ENCODE assay signal across 21 mouse cellular contexts in genomic region chr17:42430380-42430779, GRCm38 (mm10).
"Had no signal": no experiment of that assay in that cellular context is flagged by ENCODE, and none has a peak within 500 bp of the region (broad histone marks: within the 10 kb centered on the region; RNA-seq: fewer than 3 reads in every experiment).

No protein-coding gene starts in this region.

- ATAC-seq: forebrain, embryonic 13.5 days; forebrain, embryonic 14.5 days; forebrain, embryonic 15.5 days; forebrain, embryonic 16.5 days; forebrain, postnatal 0 days had no signal

- DNase-seq: cerebellum, adult 8-10 months; cerebellum, adult 9-10 months; cerebellum, adult 9-11 months; cerebellum, postnatal 10 days; cerebellum, postnatal 14 days; cerebellum, postnatal 25 days; cerebellum, postnatal 36 days; embryo, embryonic 11 days; forebrain, postnatal 0 days; gastrocnemius, adult 2 months; gastrocnemius, postnatal 10 days; gastrocnemius, postnatal 14 days; gastrocnemius, postnatal 25 days; gastrocnemius, postnatal 36 days; heart, adult 11 months; heart, adult 18-20 months; heart, adult 2 months had no signal
